Mouse (Mus musculus): Measurements from ENCODE around the gene Gatd1.

GRCm38 (mm10) chr7:141440613-141441012, 26.7 kb upstream of the Gatd1 start:
- peak; percentile 55; the same call in 1 of the 2 replicates for TF ChIP-seq CTCF (IDR thresholded peaks at IDR 0.05; ENCODE audit: low read depth, low read length)
- TF ChIP-seq GATA1 (IDR thresholded peaks at IDR 0.05; ENCODE audit: borderline replicate concordance, low read length): no peak
- TF ChIP-seq TAL1 (conservative IDR thresholded peaks at IDR 0.05; ENCODE audit: low read depth, low read length): no peak
- no peak for TF ChIP-seq POLR2AphosphoS5 (IDR thresholded peaks at IDR 0.05; ENCODE audit: insufficient replicate concordance, low read depth, low read length)
